Mouse (Mus musculus) testis, adult 2 months (tissue): ENCODE data around the gene Phldb2.

Source experiments
- CTCF ChIP-seq: fragments of 200-500 bp; IDR thresholded peaks from 2 replicates; pipeline ENCODE4 v1.5.1; 2012; ENCODE audit warnings: low read depth, mild to moderate bottlenecking, inconsistent platforms, low read length, moderate library complexity; ENCODE audit not compliant: control insufficient read depth, insufficient read depth, insufficient replicate concordance
- POLR2A ChIP-seq: fragments of 200-500 bp; IDR thresholded peaks from 2 replicates; pipeline ENCODE4 v1.6.1; 2012; ENCODE audit warnings: low read depth, mild to moderate bottlenecking, inconsistent platforms, low read length, moderate library complexity; ENCODE audit not compliant: control insufficient read depth

DNA sequence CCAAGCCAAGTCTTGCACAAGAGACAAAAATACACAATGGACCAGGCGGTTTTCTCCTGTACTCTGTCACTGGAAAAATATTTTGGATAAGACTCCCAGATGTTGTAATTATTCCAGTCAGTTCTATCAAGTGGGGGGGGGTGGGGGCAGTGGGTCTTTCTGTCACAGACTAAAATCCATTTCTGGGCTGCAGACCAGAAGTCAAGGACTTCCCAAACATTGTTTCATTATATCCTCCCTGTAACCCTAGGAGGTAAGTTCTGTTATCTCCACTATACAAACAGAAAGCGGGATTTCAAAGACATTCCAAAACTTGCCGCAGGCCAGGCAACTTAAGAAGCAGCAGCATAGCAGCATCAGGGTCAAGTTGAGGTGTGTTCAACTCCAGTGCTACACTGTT, 25.8 kb downstream of the Phldb2 start:
- TF ChIP-seq POLR2A (no peak), CTCF (no peak)
